Mouse (Mus musculus) bone marrow, adult 2 months (tissue): ENCODE results near the gene Chst11. TPM values are rescaled to one million over a fixed set of nuclear protein-coding genes. Genes with fewer than 3 reads are reported as not detected.

Experiments used
- H3K27ac ChIP-seq: fragments of 200-500 bp; 2 replicates; pipeline ENCODE4 v1.5.1; 2012; ENCODE audit warnings: low read depth, mild to moderate bottlenecking, control low read depth, inconsistent platforms, low read length; ENCODE audit not compliant: control insufficient read depth, poor library complexity, insufficient read depth
- H3K4me1 ChIP-seq: fragments of 200-500 bp; 2 replicates; pipeline ENCODE4 v1.6.1; 2011; ENCODE audit warnings: low read length; ENCODE audit not compliant: control insufficient read depth, insufficient read depth
- H3K4me3 ChIP-seq: fragments of 200-500 bp; replicated peaks from 2 replicates; pipeline ENCODE3; 2011; ENCODE audit warnings: mild to moderate bottlenecking, low read depth, low read length, control low read depth; ENCODE audit not compliant: control insufficient read depth
- CTCF ChIP-seq: fragments of 200-500 bp; IDR thresholded peaks from 2 replicates; pipeline ENCODE4 v1.5.1; 2011; ENCODE audit warnings: low read length, control low read depth; ENCODE audit not compliant: control insufficient read depth, insufficient read depth
- POLR2A ChIP-seq: fragments of 200-500 bp; IDR thresholded peaks from 2 replicates; pipeline ENCODE4 v1.6.1; 2011; ENCODE audit warnings: low read depth, mild to moderate bottlenecking, control low read depth, low read length, borderline replicate concordance; ENCODE audit not compliant: control insufficient read depth
- WGBS: fragments of 180-500 bp; shearing (Covaris S2); methylation state at CpG from one replicate; pipeline ENCODE4 v1.1.7; 2018; 5-methylcytosine and 5-hydroxymethylcytosine counted together
- polyA plus RNA-seq: library from polyadenylated mRNA; stranded (reverse); fragments of >200 nt; gene quantifications from 2 replicates; pipeline ENCODE4 v1.2.4, GENCODE M21; 2011; ENCODE audit warnings: low replicate concordance; ENCODE audit not compliant: missing spikeins, insufficient read depth, insufficient read length

The Chst11 gene
- polyA plus RNA-seq, 1 experiment: 6.4 TPM

DNA sequence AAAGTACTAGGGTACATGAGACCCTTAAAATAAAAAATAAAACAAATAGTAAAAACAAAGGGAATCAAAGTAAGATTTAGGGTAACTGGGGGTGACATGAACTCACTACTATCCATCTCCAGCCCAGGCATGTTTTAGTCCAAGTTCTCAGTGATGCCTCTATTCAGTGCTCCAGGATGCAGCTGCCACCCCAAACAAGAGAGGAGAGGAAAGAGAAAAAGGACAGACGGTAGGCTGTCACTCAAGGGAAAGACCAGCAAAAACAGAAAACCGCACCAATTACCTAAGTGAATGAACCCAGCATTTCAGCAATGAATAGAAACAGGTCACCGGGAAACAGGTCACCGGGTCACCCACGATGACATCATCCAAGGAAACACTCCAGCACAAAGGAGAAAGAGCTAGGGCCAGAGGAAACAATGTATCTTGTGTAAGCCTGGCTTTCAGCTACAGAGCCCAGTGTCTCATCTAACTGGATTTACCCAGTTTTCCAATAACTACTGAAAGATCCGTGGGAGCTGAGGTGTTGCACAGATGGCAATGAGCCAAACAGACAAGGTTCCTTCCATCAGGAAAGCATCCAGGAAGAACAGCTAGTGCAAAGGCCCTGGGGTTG, 225.8 kb downstream of the Chst11 start:
- WGBS: 61% methylated on average over 6 of the region's 6 CpGs
- Histone ChIP-seq H3K4me3 (no peak overlapping the region), H3K27ac (no peak overlapping the region), H3K4me1 (peaks cover 3% of the 10 kb centered on the region; the same call in 1 of the 2 replicates)
- TF ChIP-seq POLR2A (no peak), CTCF (no peak)

DNA sequence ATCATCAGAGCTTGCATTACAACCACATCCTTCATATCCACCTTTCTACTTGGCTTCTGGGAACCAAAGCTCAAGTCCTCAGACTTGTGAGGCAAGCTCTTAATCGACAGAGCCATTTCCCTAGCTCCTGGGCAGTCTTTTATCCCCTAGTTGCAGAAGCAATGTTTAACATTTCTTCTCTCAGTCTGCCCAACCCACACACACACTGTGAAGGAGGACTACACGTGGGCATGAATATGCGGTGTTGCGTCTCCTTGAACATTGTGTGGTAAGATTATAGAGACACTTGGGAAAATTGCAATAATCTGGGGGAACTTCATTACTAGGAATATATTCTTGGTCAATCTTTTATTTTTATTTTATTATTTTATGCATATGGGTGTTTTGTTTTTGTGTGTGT, 227.3 kb downstream of the Chst11 start:
- H3K4me1 ChIP-seq: peaks cover 3% of the 10 kb centered on the region; the same call in 1 of the 2 replicates
- WGBS: 88% methylated on average over 4 of the region's 4 CpGs
- TF ChIP-seq POLR2A: no peak
- no peak for TF ChIP-seq CTCF

DNA sequence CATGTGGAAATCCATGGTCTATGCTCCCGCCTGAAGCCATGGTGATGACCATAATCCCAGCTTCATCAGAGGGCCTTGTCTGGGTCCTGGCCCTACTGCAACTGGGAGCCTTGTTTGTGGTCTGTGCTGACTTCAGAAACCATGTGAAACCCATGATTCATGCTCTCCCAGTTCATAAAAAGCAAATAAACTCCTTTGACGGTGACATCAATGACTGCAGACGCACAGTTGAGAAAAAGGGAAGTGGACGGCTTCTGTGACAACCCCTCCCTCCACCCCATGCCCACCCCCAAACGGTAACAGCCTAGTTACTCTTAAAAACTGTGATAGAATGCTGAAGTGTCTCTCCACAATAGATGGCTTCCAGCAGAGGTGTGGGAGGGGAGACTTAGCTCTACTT, 230.3 kb downstream of the Chst11 start:
- no peak overlapping the region for H3K27ac ChIP-seq
- 15% methylated on average over 5 of the region's 5 CpGs for WGBS
- no peak overlapping the region for H3K4me3 ChIP-seq
- peaks cover 3% of the 10 kb centered on the region; the same call in 1 of the 2 replicates for H3K4me1 ChIP-seq
- TF ChIP-seq CTCF (no peak), POLR2A (no peak)

More for the DNA sequence above, 227.3 kb downstream of the Chst11 start:
- no peak overlapping the region for H3K27ac ChIP-seq
- no peak overlapping the region for H3K4me3 ChIP-seq

DNA sequence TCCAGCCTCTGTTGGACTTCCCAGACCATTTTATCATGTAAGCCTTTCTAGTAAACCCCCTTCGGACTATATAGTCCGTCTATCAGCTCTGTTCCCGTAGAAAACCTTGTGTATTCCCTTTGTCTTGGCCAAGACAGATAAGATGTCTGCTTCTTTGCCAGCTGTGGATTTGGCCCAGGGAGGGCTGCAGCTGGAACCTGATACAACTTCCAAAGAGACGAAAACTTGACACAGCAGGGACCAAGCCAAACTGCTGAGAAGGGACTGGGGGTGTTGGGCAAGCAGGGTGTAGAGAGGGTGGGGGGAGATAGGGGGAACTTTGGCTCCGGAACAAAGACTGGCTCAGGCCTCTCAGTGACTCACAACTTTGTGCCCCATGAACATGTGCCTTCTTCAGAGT, 232.0 kb downstream of the Chst11 start:
- Histone ChIP-seq H3K4me1 (peaks cover 3% of the 10 kb centered on the region; the same call in 1 of the 2 replicates), H3K27ac (no peak overlapping the region), H3K4me3 (no peak overlapping the region)
- WGBS: 66% methylated on average over 5 of the region's 5 CpGs
- TF ChIP-seq CTCF (no peak), POLR2A (no peak)

DNA sequence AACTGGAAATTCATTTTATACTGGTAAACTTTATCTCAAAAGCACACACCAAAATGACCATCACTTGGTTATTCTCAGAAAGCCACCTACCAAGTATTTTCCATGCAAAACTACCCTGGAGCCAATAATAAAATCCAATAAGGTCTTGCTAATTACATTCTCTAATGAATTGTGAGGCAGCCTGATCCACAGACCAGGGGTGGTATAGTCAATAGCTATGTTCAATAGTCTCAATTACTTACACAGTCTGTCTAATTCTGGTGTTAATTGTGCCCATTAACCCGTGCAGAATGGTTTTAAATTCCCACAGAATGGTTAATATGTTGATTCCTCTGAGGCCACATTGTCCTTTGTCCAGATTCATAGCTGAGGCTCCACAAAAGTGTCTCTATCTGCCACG, 233.5 kb downstream of the Chst11 start:
- WGBS: 66% methylated on average over 2 of the region's 2 CpGs
- TF ChIP-seq POLR2A (no peak), CTCF (no peak)
- Histone ChIP-seq H3K4me3 (no peak overlapping the region), H3K27ac (no peak overlapping the region), H3K4me1 (peaks cover 3% of the 10 kb centered on the region; the same call in 1 of the 2 replicates)

DNA sequence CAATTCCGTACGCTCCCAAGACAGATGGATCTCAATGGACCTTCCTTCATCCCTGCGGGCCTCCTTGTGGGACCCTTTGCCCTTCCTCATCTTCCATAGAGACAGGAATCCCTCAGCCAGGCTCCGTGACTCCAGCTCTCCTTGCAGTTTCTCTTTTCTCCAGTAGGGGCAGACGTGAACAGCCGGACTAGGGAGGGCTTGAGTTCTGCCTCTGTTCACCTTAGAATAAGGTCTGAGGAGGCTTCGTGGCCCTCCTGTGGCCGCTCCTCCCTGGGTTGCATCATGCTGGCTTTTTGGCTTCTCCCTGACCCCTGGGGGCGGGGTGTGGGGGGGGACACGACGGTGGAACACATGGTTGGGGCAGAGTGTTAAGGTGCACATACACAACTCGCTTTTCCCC, 234.4 kb downstream of the Chst11 start:
- H3K4me1 ChIP-seq: peaks cover 3% of the 10 kb centered on the region; the same call in 1 of the 2 replicates
- TF ChIP-seq CTCF: peak; percentile 64
- TF ChIP-seq POLR2A: no peak
- H3K27ac ChIP-seq: no peak overlapping the region
- WGBS: 24% methylated on average over 12 of the region's 12 CpGs
- H3K4me3 ChIP-seq: no peak overlapping the region

DNA sequence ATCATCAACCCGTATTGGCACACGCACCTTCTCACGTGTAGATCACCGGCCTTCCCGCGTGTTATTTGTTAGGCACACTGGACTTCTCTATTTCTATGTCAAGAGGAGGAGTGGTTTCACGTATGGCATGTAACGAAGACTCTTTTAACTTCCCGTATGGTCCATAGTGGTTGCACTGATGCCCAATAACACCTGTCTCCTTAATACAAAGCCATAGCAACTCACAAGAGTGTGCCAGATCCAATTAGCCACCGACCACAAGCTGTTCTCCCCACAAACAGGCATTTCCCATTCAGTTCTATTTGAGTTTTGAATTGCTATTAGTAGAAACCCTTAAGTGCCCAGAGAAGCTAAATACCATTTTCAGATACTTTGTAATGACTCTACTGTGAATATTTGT, 234.9 kb downstream of the Chst11 start:
- H3K27ac ChIP-seq: no peak overlapping the region
- H3K4me1 ChIP-seq: peaks cover 2% of the 10 kb centered on the region; the same call in 1 of the 2 replicates
- TF ChIP-seq CTCF: no peak
- TF ChIP-seq POLR2A: no peak
- H3K4me3 ChIP-seq: no peak overlapping the region
- 62% methylated on average over 10 of the region's 10 CpGs for WGBS

DNA sequence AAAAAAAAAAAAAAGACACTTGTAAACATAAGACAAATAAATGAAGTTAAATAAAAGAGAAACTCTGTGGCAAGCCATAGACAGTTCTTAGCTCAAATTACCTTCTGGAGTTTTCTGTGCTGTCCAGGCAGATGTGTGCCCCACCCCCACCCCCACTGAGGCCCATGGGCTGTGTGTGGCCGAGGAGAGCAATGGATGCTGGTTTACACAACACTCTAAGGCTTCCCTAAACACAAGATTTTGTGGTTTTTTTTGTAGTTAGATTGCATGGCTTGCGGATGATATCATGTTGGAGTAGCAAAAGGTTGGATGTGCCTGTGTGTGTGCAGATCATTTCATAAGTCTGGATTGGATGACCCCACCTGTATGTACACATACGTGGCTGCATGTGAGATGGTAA, 235.5 kb downstream of the Chst11 start:
- WGBS: 46% methylated on average over 3 of the region's 3 CpGs
- Histone ChIP-seq H3K27ac (no peak overlapping the region), H3K4me3 (no peak overlapping the region), H3K4me1 (no peaks in the 10 kb centered on the region; the same call in 1 of the 2 replicates)
- TF ChIP-seq CTCF: no peak
- TF ChIP-seq POLR2A: no peak

DNA sequence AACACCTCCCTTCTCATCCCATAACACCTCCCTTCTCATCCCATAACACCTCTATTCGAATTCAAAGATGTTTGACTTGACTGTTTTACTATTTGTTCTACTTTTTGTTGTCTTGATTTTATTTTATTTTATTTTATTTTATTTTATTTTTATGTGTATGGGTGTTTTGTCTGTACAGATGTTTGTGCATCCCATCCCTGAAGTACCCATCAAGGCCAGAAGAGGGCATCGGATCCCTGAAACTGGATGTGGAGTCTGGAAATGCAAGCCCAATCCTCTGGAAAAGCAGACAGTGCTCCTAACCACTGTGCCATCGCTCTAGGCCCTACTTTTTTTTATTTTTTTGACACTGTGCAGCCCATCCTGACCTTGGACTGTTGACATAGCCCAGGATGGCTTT, 239.7 kb downstream of the Chst11 start:
- H3K27ac ChIP-seq: no peak overlapping the region
- TF ChIP-seq POLR2A (no peak), CTCF (peak; percentile 28; the same call in 1 of the 2 replicates)
- WGBS: 71% methylated on average over 3 of the region's 3 CpGs
- no peaks in the 10 kb centered on the region; the same call in 1 of the 2 replicates for H3K4me1 ChIP-seq
- no peak overlapping the region for H3K4me3 ChIP-seq
